Mouse (Mus musculus) ES-Bruce4 (cell line): ENCODE measurements around the gene Tram2.

Source experiments
- CTCF ChIP-seq: IDR thresholded peaks from one replicate; pipeline ENCODE4 v1.8.1; 2011; ENCODE audit warnings: low read depth, low read length
- EP300 ChIP-seq: IDR thresholded peaks from 2 replicates; pipeline ENCODE4 v1.6.1; 2011; ENCODE audit warnings: low read depth, low read length; ENCODE audit not compliant: insufficient read depth
- POLR2A ChIP-seq: IDR thresholded peaks from one replicate; pipeline ENCODE4 v1.8.1; 2011; ENCODE audit warnings: low read length; ENCODE audit not compliant: insufficient read depth

DNA sequence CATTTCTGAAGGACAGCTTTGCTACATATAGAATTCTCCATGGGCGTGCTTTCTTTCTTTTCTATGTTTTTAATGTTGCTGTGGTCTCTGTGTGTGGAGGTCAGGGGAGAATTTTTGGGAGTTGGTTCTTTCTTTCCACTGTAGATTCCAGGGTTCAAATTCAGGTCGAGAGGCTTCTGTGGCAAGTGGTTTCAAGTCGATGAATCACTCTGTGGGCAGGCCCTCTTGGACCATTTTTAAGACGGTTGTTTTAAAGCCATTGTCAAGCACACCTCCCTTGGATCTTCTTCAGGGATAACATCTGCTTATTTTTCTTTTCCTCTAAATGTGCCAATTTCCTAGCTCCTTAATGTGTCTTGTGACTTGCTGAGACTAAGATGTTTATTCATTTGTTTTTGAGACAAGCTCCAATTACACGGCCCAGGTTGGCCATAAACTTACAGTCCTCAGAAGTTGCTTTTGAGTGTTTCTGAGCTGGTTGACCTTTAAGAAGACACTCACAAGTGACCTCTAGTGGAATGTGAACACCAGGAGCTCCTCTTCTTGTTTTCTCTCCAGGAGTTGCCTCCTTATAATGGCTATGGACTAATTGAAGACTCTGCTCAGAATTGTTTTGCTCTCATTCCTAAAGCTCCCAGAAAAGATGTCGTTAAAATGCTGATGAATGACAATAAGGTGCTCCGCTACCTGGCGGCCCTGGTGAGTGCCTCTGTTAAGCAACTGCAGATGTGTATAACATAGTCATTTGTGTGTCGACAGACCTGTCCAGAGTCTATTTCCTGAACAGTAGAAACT, 104.5 kb downstream of the Tram2 start:
- TF ChIP-seq CTCF (no peak), POLR2A (no peak), EP300 (peak; percentile 58; the same call in 1 of the 2 replicates)
